Mouse (Mus musculus) lung, postnatal 0 days (tissue): ENCODE measurements at regions not wholly inside any gene's neighbourhood (a gene's known extent, or its start where the extent isn't known, plus 50 kb on each side); places are given as distances from the start of the nearest gene placed in this dataset.
A peak's percentile ranks its signal among the peaks of the same experiment; 100 is the strongest.

Experiments
- CTCF ChIP-seq: IDR thresholded peaks from 2 replicates; pipeline ENCODE4 v1.5.1; 2016; ENCODE audit warnings: antibody characterized with exemption, mild to moderate bottlenecking
- EP300 ChIP-seq: IDR thresholded peaks from 2 replicates; pipeline ENCODE4 v1.6.1; 2016; ENCODE audit warnings: antibody characterized with exemption, mild to moderate bottlenecking, control low read depth

- TF ChIP-seq CTCF = no peak
- TF ChIP-seq EP300 = peak; percentile 94
Observed at GRCm38 (mm10) chr8:103808580-103808979, 292.8 kb upstream of the Cdh5 start.
